Mouse (Mus musculus) forebrain, embryonic 11.5 days (tissue): ENCODE results near the gene Rragb. TPM values are rescaled to one million over a fixed set of nuclear protein-coding genes. Genes with fewer than 3 reads are reported as not detected.
"Not testable (repeated sequence)": the region's sequence is repeated elsewhere in the genome, so short reads cannot be mapped to it uniquely, and the experiment has no call there.

Source experiments
- ATAC-seq: fragments of 200-750 bp; cut with Nextera tagmentation; replicated peaks from 2 replicates; pipeline ENCODE4 v1.8.0; 2017; ENCODE audit warnings: moderate TSS enrichment; ENCODE audit not compliant: low FRiP score
- DNase-seq: peaks from one replicate; pipeline ENCODE4 v3.0.0-alpha.2; 2017; ENCODE audit warnings: low spot score
- H3K27ac ChIP-seq: fragments of 300-500 bp; sonication (generic); 2 replicates; pipeline ENCODE4 v1.5.1; 2014; ENCODE audit warnings: low read depth, low read length
- H3K27me3 ChIP-seq: fragments of 300-500 bp; sonication (generic); 2 replicates; pipeline ENCODE4 v1.6.1; 2014; ENCODE audit warnings: mild to moderate bottlenecking, low read length, mixed read lengths; ENCODE audit not compliant: control insufficient read depth, insufficient read depth
- H3K36me3 ChIP-seq: fragments of 300-500 bp; sonication (generic); 2 replicates; pipeline ENCODE4 v1.6.1; 2014; ENCODE audit warnings: mild to moderate bottlenecking, low read length, moderate library complexity, mixed read lengths; ENCODE audit not compliant: control insufficient read depth, insufficient read depth
- H3K4me1 ChIP-seq: fragments of 300-500 bp; sonication (generic); replicated peaks from 2 replicates; pipeline ENCODE4 v1.6.1; 2014; ENCODE audit warnings: low read length, mixed read lengths; ENCODE audit not compliant: control insufficient read depth, insufficient read depth
- H3K4me2 ChIP-seq: fragments of 300-500 bp; sonication (generic); 2 replicates; pipeline ENCODE4 v1.6.1; 2014; ENCODE audit warnings: low read depth, mild to moderate bottlenecking, low read length, moderate library complexity, mixed read lengths; ENCODE audit not compliant: severe bottlenecking
- H3K4me3 ChIP-seq: fragments of 300-500 bp; sonication (generic); 2 replicates; pipeline ENCODE4 v1.5.1; 2014; ENCODE audit warnings: low read depth, low read length
- H3K9ac ChIP-seq: fragments of 300-500 bp; sonication (generic); 2 replicates; pipeline ENCODE4 v1.6.1; 2014; ENCODE audit warnings: low read length
- H3K9me3 ChIP-seq: fragments of 300-500 bp; sonication (generic); 2 replicates; pipeline ENCODE4 v1.6.1; 2016; ENCODE audit warnings: low read length, mixed read lengths; ENCODE audit not compliant: control insufficient read depth
- WGBS: fragments of 180-500 bp; shearing (Covaris S2); extraction: QIAGEN DNeasy Blood & Tissue Kit; methylation state at CpG from one replicate; pipeline ENCODE4 v1.1.7; 2014; 5-methylcytosine and 5-hydroxymethylcytosine counted together
- polyA plus RNA-seq: library from polyadenylated mRNA; unstranded; fragments of >200 nt; fragmentation: Nextera tagmentation; extraction: Ambion mirVana; gene quantifications from 2 replicates; pipeline ENCODE4 v1.2.1, GENCODE M21; 2014

Rragb gene
- 6.6 and 9.2 TPM in 2 replicates for polyA plus RNA-seq

GRCm38 (mm10) chrX:153139734-153140515 is at the start of gene Rragb:
Rragb (plus strand) TSS chrX:153139981.
- ATAC-seq (peak; percentile 97), DNase-seq (peak; percentile 88)
- Histone ChIP-seq H3K9me3 (no peaks in the 10 kb centered on the region), H3K4me2 (peak within 1 kb of the TSS; percentile 48), H3K36me3 (no peaks in the 10 kb centered on the region), H3K4me1 (no peaks in the 10 kb centered on the region), H3K27me3 (peaks cover 2% of the 10 kb centered on the region; the same call in 1 of the 2 replicates), H3K27ac (peak within 1 kb of the TSS; percentile 51; the same call in 1 of the 2 replicates), H3K9ac (peak within 1 kb of the TSS; percentile 65), H3K4me3 (peak within 1 kb of the TSS; percentile 41)
- WGBS = 25% methylated on average over 47 of the region's 47 CpGs

DNA sequence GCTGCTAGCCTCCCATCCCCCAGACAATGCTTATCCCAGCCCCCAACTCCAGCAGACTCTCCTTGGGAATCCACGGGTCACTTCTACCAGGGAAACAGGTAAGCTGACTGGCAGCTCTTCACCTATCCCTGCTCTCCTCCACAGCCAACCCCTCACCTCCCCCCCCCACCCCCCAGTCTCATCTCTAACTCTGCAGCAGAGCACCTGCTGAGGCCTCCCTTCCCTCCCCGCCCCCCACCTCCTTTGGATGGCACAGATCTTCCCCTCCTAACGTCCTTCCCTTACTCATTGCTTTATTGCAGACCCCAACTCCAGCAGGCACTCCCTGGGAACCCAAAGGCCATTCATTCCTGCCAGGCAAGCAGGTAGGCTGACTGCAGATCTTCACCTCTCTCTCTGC is 21.3 kb upstream of the Rragb start, which contains the start of gene Foxr2:
Foxr2 (plus strand) TSS at position 301 of the 400 bp plus-strand sequence.
- Histone ChIP-seq H3K27ac (no peak within 1 kb of the TSS), H3K4me3 (no peak within 1 kb of the TSS), H3K4me1 (no peaks in the 10 kb centered on the region), H3K9ac (no peak within 1 kb of the TSS), H3K36me3 (no peaks in the 10 kb centered on the region), H3K9me3 (no peaks in the 10 kb centered on the region), H3K4me2 (no peak within 1 kb of the TSS), H3K27me3 (no peaks in the 10 kb centered on the region)
- ATAC-seq (no peak), DNase-seq (no peak)
- 9% methylated on average over 1 of the region's 3 CpGs for WGBS

GRCm38 (mm10) chrX:153119013-153119412 is 20.8 kb upstream of the Rragb start:
- Histone ChIP-seq H3K4me2 (no peak overlapping the region), H3K4me1 (no peaks in the 10 kb centered on the region), H3K27ac (no peak overlapping the region), H3K9me3 (no peaks in the 10 kb centered on the region), H3K9ac (no peak overlapping the region), H3K4me3 (no peak overlapping the region), H3K27me3 (no peaks in the 10 kb centered on the region), H3K36me3 (no peaks in the 10 kb centered on the region)
- ATAC-seq = no peak
- DNase-seq = no peak
- WGBS = 26% methylated on average over 2 of the region's 2 CpGs

DNA sequence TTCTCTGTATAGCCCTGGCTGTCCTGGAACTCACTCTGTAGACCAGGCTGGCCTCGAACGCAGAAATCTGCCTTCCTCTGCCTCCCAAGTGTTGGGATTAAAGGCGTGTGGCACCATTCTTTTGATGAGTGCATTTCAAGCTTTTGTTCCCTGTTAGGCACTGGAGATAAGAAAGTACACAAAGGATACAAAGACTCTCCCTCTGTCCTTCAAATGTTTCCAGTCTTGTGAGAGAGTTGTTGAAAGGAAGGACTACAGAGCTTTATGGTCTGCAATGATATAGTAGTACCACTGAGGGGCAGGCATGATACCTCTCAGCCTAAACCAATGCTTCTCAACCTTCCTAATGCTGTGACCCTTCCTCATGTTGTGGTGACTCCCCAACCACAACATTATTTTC is 2.9 kb downstream of the Rragb start:
- H3K4me3 ChIP-seq = no peak overlapping the region
- ATAC-seq = no peak
- WGBS = 52% methylated on average over 3 of the region's 3 CpGs
- H3K9me3 ChIP-seq = no peaks in the 10 kb centered on the region
- H3K4me2 ChIP-seq = no peak overlapping the region
- H3K4me1 ChIP-seq = no peaks in the 10 kb centered on the region
- H3K36me3 ChIP-seq = no peaks in the 10 kb centered on the region
- no peak for DNase-seq
- no peak overlapping the region for H3K27ac ChIP-seq
- no peak overlapping the region for H3K9ac ChIP-seq
- peaks cover 2% of the 10 kb centered on the region; the same call in 1 of the 2 replicates for H3K27me3 ChIP-seq

DNA sequence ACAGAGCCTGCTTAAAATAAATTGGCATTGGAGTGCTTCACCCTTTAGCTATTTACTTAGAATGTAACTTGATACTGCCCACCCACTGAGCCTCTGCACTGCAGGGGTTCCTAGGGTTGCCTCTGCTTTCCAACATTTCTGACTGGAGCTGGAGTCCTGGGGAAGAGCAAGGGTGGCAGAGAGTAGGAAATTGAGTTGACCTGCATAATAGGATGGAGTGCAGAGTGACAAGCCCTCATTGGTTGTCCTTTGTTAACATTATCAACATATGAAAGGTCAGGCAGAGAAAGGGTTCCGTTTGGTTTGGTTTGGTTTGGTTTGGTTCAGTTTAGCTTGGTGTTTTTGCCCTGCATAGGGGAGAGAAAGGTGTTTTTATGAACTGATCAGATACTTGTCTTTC is 12.0 kb downstream of the Rragb start:
- no peak overlapping the region for H3K9ac ChIP-seq
- no peak overlapping the region for H3K4me3 ChIP-seq
- H3K4me2 ChIP-seq = no peak overlapping the region
- H3K36me3 ChIP-seq = no peaks in the 10 kb centered on the region
- no peaks in the 10 kb centered on the region for H3K4me1 ChIP-seq
- no peaks in the 10 kb centered on the region for H3K27me3 ChIP-seq
- no peak for DNase-seq
- H3K27ac ChIP-seq = no peak overlapping the region
- WGBS = 11% methylated on average over 1 of the region's 1 CpGs
- H3K9me3 ChIP-seq = no peaks in the 10 kb centered on the region
- no peak for ATAC-seq

GRCm38 (mm10) chrX:153155322-153155721 is 15.5 kb downstream of the Rragb start:
- Histone ChIP-seq H3K4me2 (no peak overlapping the region), H3K27me3 (no peaks in the 10 kb centered on the region), H3K4me3 (no peak overlapping the region), H3K36me3 (no peaks in the 10 kb centered on the region), H3K27ac (no peak overlapping the region), H3K4me1 (no peaks in the 10 kb centered on the region), H3K9me3 (no peaks in the 10 kb centered on the region), H3K9ac (no peak overlapping the region)
- 50% methylated on average over 3 of the region's 3 CpGs for WGBS
- peak; percentile 51 for DNase-seq
- ATAC-seq = no peak

- Histone ChIP-seq H3K27ac (no peak overlapping the region), H3K36me3 (no peaks in the 10 kb centered on the region), H3K4me3 (no peak overlapping the region), H3K9me3 (no peaks in the 10 kb centered on the region), H3K27me3 (no peaks in the 10 kb centered on the region), H3K4me2 (no peak overlapping the region), H3K9ac (no peak overlapping the region), H3K4me1 (no peaks in the 10 kb centered on the region)
- ATAC-seq (no peak), DNase-seq (peak; percentile 52)
- 18% methylated on average over 1 of the region's 1 CpGs for WGBS
These were observed 35.0 kb downstream of the Rragb start for GRCm38 (mm10) chrX:153174786-153175185.

GRCm38 (mm10) chrX:153182221-153182620 is 42.4 kb downstream of the Rragb start:
- no peak overlapping the region for H3K27ac ChIP-seq
- no peaks in the 10 kb centered on the region for H3K4me1 ChIP-seq
- no peak overlapping the region for H3K4me2 ChIP-seq
- H3K36me3 ChIP-seq = no peaks in the 10 kb centered on the region
- no peak overlapping the region for H3K4me3 ChIP-seq
- H3K9ac ChIP-seq = no peak overlapping the region
- ATAC-seq (no peak), DNase-seq (no peak)
- H3K27me3 ChIP-seq = no peaks in the 10 kb centered on the region
- no peaks in the 10 kb centered on the region for H3K9me3 ChIP-seq
- WGBS = 88% methylated on average over 2 of the region's 2 CpGs

DNA sequence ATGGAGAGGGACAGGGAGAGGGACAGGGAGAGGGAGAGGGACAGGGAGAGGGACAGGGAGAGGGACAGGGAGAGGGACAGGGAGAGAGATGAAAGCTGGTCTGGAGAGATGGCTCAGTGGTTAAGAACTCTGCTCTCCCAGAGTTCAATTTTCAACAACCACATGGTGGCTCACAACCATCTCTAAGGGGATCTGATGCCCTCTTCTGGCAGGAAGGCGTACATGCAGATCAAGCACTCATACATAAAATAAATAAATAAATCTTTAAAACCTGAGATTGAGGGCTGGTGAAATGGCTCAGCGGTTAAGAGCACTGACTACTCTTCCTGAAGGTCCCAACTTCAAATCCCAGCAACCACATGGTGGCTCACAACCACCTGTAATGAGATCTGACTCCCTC is 59.4 kb downstream of the Rragb start:
- ATAC-seq, H3K27me3 ChIP-seq, H3K4me1 ChIP-seq, H3K36me3 ChIP-seq, H3K4me3 ChIP-seq, H3K27ac ChIP-seq, H3K9me3 ChIP-seq, H3K9ac ChIP-seq, DNase-seq, H3K4me2 ChIP-seq: not testable (repeated sequence)
- 71% methylated on average over 2 of the region's 2 CpGs for WGBS
